Mouse (Mus musculus): ENCODE results near the gene C2cd2l. TPM values are rescaled to one million over a fixed set of nuclear protein-coding genes. Genes with fewer than 3 reads are reported as not detected.
"Not testable (repeated sequence)": the region's sequence is repeated elsewhere in the genome, so short reads cannot be mapped to it uniquely, and the experiment has no call there.

C2cd2l gene
- polyA plus RNA-seq (2014; fragmentation: Nextera tagmentation; extraction: Ambion mirVana) = 5.7 and 9.6 TPM in 2 replicates

GRCm38 (mm10) chr9:44319887-44320798 lies at the start of gene C2cd2l:
Gene C2cd2l, minus strand, starts transcription at chr9:44320285.
- no peaks in the 10 kb centered on the region for H3K27me3 ChIP-seq (ENCODE audit: control insufficient read depth, insufficient read depth, low read length)
- H3K9ac ChIP-seq (replicated peaks; ENCODE audit: low read depth, low read length) = peak within 1 kb of the TSS; percentile 75
- H3K27ac ChIP-seq (ENCODE audit: low read length) = peak within 1 kb of the TSS; percentile 79
- peak within 1 kb of the TSS; percentile 69 for H3K4me3 ChIP-seq (ENCODE audit: low read depth, low read length)
- H3K9me3 ChIP-seq (ENCODE audit: control insufficient read depth, low read depth, low read length) = no peaks in the 10 kb centered on the region
- peak; percentile 97 for ATAC-seq (ENCODE audit: insufficient number of reproducible peaks, insufficient read depth, low FRiP score, low read depth)
- H3K4me1 ChIP-seq (ENCODE audit: control insufficient read depth, insufficient read depth, low read length) = peaks cover 11% of the 10 kb centered on the region
- WGBS = under 1% methylated on average over 67 of the region's 67 CpGs
- H3K4me2 ChIP-seq (replicated peaks; ENCODE audit: low read depth, low read length) = peak within 1 kb of the TSS; percentile 78
- H3K36me3 ChIP-seq (ENCODE audit: control insufficient read depth, insufficient read depth, low read length) = peaks cover 5% of the 10 kb centered on the region

DNA sequence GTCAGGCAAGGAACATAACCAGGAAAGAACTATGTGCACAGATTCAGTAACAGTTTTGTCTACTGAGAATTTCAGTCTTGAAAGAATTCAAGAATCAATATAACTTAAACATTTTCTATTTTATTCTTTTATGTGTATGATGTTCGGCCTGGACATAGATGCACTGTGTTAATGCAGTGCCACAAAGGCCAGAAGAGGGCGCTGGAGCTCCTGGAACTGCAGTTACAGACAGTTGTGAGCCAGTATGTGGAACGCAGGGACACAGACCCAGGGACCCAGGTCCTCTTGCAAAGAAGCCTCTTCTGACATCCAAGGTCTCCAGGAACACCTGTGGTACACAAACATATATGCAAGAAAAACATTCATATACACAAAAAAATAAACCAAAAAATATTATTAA lies 44.4 kb upstream of the C2cd2l start:
- no peak overlapping the region for H3K4me2 ChIP-seq (replicated peaks; ENCODE audit: low read depth, low read length)
- no peaks in the 10 kb centered on the region for H3K27me3 ChIP-seq (ENCODE audit: control insufficient read depth, insufficient read depth, low read length)
- no peak for ATAC-seq (ENCODE audit: insufficient number of reproducible peaks, insufficient read depth, low FRiP score, low read depth)
- H3K27ac ChIP-seq (ENCODE audit: low read length) = no peak overlapping the region
- H3K9ac ChIP-seq (replicated peaks; ENCODE audit: low read depth, low read length) = no peak overlapping the region
- H3K9me3 ChIP-seq (ENCODE audit: control insufficient read depth, low read depth, low read length) = no peaks in the 10 kb centered on the region
- peaks cover 5% of the 10 kb centered on the region; the same call in 1 of the 2 replicates for H3K4me1 ChIP-seq (ENCODE audit: control insufficient read depth, insufficient read depth, low read length)
- H3K36me3 ChIP-seq (ENCODE audit: control insufficient read depth, insufficient read depth, low read length) = peaks cover 2% of the 10 kb centered on the region
- no peak overlapping the region for H3K4me3 ChIP-seq (ENCODE audit: low read depth, low read length)
- 59% methylated on average over 3 of the region's 3 CpGs for WGBS

GRCm38 (mm10) chr9:44361931-44362330 lies 41.8 kb upstream of the C2cd2l start:
- H3K27me3 ChIP-seq (ENCODE audit: control insufficient read depth, insufficient read depth, low read length); H3K9me3 ChIP-seq (ENCODE audit: control insufficient read depth, low read depth, low read length); H3K27ac ChIP-seq (ENCODE audit: low read length); ATAC-seq (ENCODE audit: insufficient number of reproducible peaks, insufficient read depth, low FRiP score, low read depth); H3K4me1 ChIP-seq (ENCODE audit: control insufficient read depth, insufficient read depth, low read length); H3K9ac ChIP-seq (replicated peaks; ENCODE audit: low read depth, low read length): not testable (repeated sequence)
- Histone ChIP-seq H3K4me2 (replicated peaks; ENCODE audit: low read depth, low read length) (peak overlapping the region; percentile 84), H3K4me3 (ENCODE audit: low read depth, low read length) (peak overlapping the region; percentile 85), H3K36me3 (ENCODE audit: control insufficient read depth, insufficient read depth, low read length) (peaks cover 19% of the 10 kb centered on the region)
- WGBS = 43% methylated on average over 4 of the region's 4 CpGs

DNA sequence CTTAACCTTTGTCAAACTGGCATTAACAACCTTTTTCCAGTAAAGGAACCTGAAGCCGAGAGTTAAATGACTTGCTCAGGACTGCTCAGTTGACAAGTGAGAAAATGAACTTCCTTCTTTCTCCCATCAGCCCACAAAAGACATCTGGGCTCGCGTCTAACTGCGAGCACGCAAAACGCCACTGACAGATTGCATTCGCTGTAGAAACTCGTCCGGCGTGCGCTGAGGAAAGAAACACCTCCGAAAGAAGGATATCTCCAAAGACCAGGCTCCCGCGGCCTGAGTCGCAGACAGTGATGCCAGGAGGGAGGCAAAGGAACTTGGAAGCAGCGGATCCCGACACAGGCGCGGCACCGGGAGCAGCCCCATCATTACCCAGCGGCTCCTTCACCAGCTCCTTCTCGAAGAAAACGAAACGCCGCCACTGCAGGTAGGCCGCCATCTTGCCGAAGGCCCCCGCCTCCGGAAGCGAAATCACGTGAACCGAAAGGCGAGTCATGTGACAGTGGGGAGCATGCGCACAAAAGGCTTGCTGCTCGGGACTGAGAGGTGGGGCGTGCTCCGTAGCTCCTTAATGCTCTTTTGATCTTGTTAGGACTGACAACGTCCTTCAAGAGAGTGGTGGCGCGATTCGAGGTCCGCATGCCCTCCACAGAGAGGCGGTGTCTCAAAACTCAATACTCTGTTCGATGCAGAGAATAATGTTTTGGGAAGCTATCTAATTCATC lies 41.3 kb upstream of the C2cd2l start, which contains the start of gene Vps11:
Vps11 (minus strand) TSS at position 481 of the 728 bp plus-strand sequence.
- H3K27me3 ChIP-seq (ENCODE audit: control insufficient read depth, insufficient read depth, low read length) = no peaks in the 10 kb centered on the region
- peak; percentile 96 for ATAC-seq (ENCODE audit: insufficient number of reproducible peaks, insufficient read depth, low FRiP score, low read depth)
- H3K4me2 ChIP-seq (replicated peaks; ENCODE audit: low read depth, low read length) = peak within 1 kb of the TSS; percentile 84
- peak within 1 kb of the TSS; percentile 57 for H3K9ac ChIP-seq (replicated peaks; ENCODE audit: low read depth, low read length)
- no peaks in the 10 kb centered on the region for H3K9me3 ChIP-seq (ENCODE audit: control insufficient read depth, low read depth, low read length)
- H3K27ac ChIP-seq (ENCODE audit: low read length) = peak within 1 kb of the TSS; percentile 23; the same call in 1 of the 2 replicates
- peaks cover 5% of the 10 kb centered on the region; the same call in 1 of the 2 replicates for H3K4me1 ChIP-seq (ENCODE audit: control insufficient read depth, insufficient read depth, low read length)
- peaks cover 24% of the 10 kb centered on the region for H3K36me3 ChIP-seq (ENCODE audit: control insufficient read depth, insufficient read depth, low read length)
- H3K4me3 ChIP-seq (ENCODE audit: low read depth, low read length) = peak within 1 kb of the TSS; percentile 85
- under 1% methylated on average over 44 of the region's 44 CpGs for WGBS

DNA sequence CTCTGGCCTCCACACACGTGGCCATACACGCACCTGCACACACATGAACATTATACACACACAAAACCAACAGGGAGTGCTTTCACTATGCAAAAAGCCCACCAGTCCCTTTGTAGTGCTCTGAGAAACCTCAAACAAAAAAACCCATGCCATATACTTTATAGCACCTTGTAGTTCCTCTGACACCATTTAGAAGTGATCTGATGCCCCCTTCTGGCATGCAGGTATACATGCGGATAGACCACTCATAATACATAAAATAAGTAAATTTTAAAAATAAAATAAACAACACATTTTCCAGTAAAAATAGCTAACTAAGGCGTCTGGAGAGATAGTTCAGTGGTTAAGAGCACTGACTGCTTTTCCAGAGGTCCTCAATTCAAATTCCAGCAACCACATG lies 37.1 kb upstream of the C2cd2l start:
- H3K9me3 ChIP-seq (ENCODE audit: control insufficient read depth, low read depth, low read length) = no peaks in the 10 kb centered on the region
- H3K36me3 ChIP-seq (ENCODE audit: control insufficient read depth, insufficient read depth, low read length) = peaks cover 66% of the 10 kb centered on the region
- H3K4me3 ChIP-seq (ENCODE audit: low read depth, low read length) = no peak overlapping the region
- H3K4me1 ChIP-seq (ENCODE audit: control insufficient read depth, insufficient read depth, low read length) = peaks cover 5% of the 10 kb centered on the region; the same call in 1 of the 2 replicates
- no peak for ATAC-seq (ENCODE audit: insufficient number of reproducible peaks, insufficient read depth, low FRiP score, low read depth)
- H3K9ac ChIP-seq (replicated peaks; ENCODE audit: low read depth, low read length) = no peak overlapping the region
- H3K27ac ChIP-seq (ENCODE audit: low read length) = no peak overlapping the region
- 75% methylated on average over 4 of the region's 4 CpGs for WGBS
- no peak overlapping the region for H3K4me2 ChIP-seq (replicated peaks; ENCODE audit: low read depth, low read length)
- no peaks in the 10 kb centered on the region for H3K27me3 ChIP-seq (ENCODE audit: control insufficient read depth, insufficient read depth, low read length)

- Histone ChIP-seq H3K27ac (ENCODE audit: low read length) (no peak overlapping the region), H3K4me3 (ENCODE audit: low read depth, low read length) (no peak overlapping the region), H3K9me3 (ENCODE audit: control insufficient read depth, low read depth, low read length) (no peaks in the 10 kb centered on the region), H3K4me2 (replicated peaks; ENCODE audit: low read depth, low read length) (no peak overlapping the region), H3K4me1 (ENCODE audit: control insufficient read depth, insufficient read depth, low read length) (no peaks in the 10 kb centered on the region), H3K9ac (replicated peaks; ENCODE audit: low read depth, low read length) (no peak overlapping the region), H3K36me3 (ENCODE audit: control insufficient read depth, insufficient read depth, low read length) (peaks cover 83% of the 10 kb centered on the region), H3K27me3 (ENCODE audit: control insufficient read depth, insufficient read depth, low read length) (no peaks in the 10 kb centered on the region)
- WGBS = 92% methylated on average over 6 of the region's 6 CpGs
- ATAC-seq (ENCODE audit: insufficient number of reproducible peaks, insufficient read depth, low FRiP score, low read depth) = no peak
These were observed 33.1 kb upstream of the C2cd2l start for GRCm38 (mm10) chr9:44353142-44353541.

GRCm38 (mm10) chr9:44352337-44352736 lies 32.3 kb upstream of the C2cd2l start:
- ATAC-seq (ENCODE audit: insufficient number of reproducible peaks, insufficient read depth, low FRiP score, low read depth) = no peak
- Histone ChIP-seq H3K36me3 (ENCODE audit: control insufficient read depth, insufficient read depth, low read length) (peaks cover 82% of the 10 kb centered on the region), H3K9ac (replicated peaks; ENCODE audit: low read depth, low read length) (no peak overlapping the region), H3K9me3 (ENCODE audit: control insufficient read depth, low read depth, low read length) (no peaks in the 10 kb centered on the region), H3K4me1 (ENCODE audit: control insufficient read depth, insufficient read depth, low read length) (no peaks in the 10 kb centered on the region), H3K4me2 (replicated peaks; ENCODE audit: low read depth, low read length) (no peak overlapping the region), H3K27ac (ENCODE audit: low read length) (no peak overlapping the region), H3K4me3 (ENCODE audit: low read depth, low read length) (no peak overlapping the region), H3K27me3 (ENCODE audit: control insufficient read depth, insufficient read depth, low read length) (no peaks in the 10 kb centered on the region)
- WGBS = 87% methylated on average over 10 of the region's 10 CpGs

- H3K4me1 ChIP-seq (ENCODE audit: control insufficient read depth, insufficient read depth, low read length) = no peaks in the 10 kb centered on the region
- no peak overlapping the region for H3K4me2 ChIP-seq (replicated peaks; ENCODE audit: low read depth, low read length)
- peaks cover 73% of the 10 kb centered on the region for H3K36me3 ChIP-seq (ENCODE audit: control insufficient read depth, insufficient read depth, low read length)
- WGBS = 97% methylated on average over 4 of the region's 4 CpGs
- no peaks in the 10 kb centered on the region for H3K9me3 ChIP-seq (ENCODE audit: control insufficient read depth, low read depth, low read length)
- H3K27ac ChIP-seq (ENCODE audit: low read length) = no peak overlapping the region
- no peaks in the 10 kb centered on the region for H3K27me3 ChIP-seq (ENCODE audit: control insufficient read depth, insufficient read depth, low read length)
- no peak for ATAC-seq (ENCODE audit: insufficient number of reproducible peaks, insufficient read depth, low FRiP score, low read depth)
- H3K4me3 ChIP-seq (ENCODE audit: low read depth, low read length) = no peak overlapping the region
- H3K9ac ChIP-seq (replicated peaks; ENCODE audit: low read depth, low read length) = no peak overlapping the region
These were observed 31.3 kb upstream of the C2cd2l start for GRCm38 (mm10) chr9:44351396-44351795.
